ENCODE assay signal across 8 mouse cellular contexts in the genomic region with DNA sequence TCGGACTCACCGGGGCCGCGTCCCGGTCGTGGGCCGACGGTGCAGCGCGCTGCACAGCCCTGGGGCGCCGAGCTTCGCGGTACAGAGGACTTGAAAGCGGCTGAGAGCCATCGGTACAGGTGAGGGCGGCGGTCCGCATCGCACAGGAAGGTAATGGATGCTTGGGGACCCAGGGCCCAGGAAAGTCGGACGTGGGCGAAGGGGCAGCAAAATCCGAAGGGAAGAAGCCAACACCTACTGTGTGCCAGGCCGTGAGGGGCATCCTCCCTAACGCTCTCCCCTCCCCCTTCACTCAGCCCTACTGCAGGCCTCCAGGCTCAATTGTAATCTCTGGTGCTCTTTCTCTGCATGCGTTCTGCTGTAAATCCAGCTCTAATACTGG. TPM values are rescaled to one million over a fixed set of nuclear protein-coding genes. Genes with fewer than 3 reads are reported as not detected.
A peak's percentile ranks its signal among the peaks of the same experiment; 100 is the strongest.
DNase-seq lines count a peak whose midpoint lies in the region; ATAC-seq and TF ChIP-seq lines count a peak whose summit lies in the region.

No protein-coding gene starts in this region.

- TF ChIP-seq CTCF in intestine, postnatal 0 days (IDR thresholded peaks at IDR 0.05; ENCODE audit: low read depth): no peak; the same call in 1 of the 2 replicates

- under 1% methylated on average over 27 of the region's 27 CpGs for WGBS in heart, embryonic 12.5 days
- under 1% methylated on average over 27 of the region's 27 CpGs for WGBS in embryonic facial prominence, embryonic 11.5 days
- 0% methylated on average over 25 of the region's 27 CpGs for WGBS in intestine, postnatal 0 days
- WGBS in neural tube, embryonic 15.5 days: under 1% methylated on average over 27 of the region's 27 CpGs

- peak overlapping the region; percentile 97 for H3K27ac ChIP-seq in heart, embryonic 12.5 days (ENCODE audit: poor library complexity, severe bottlenecking)
- peak overlapping the region; percentile 95 for H3K27ac ChIP-seq in embryonic facial prominence, embryonic 11.5 days (replicated peaks; ENCODE audit: low read depth, low read length)
- peak overlapping the region; percentile 91 for H3K27ac ChIP-seq in intestine, postnatal 0 days (ENCODE audit: low read depth, low read length)
- H3K27ac ChIP-seq in neural tube, embryonic 15.5 days (replicated peaks): peak overlapping the region; percentile 97

- H3K4me3 ChIP-seq in heart, embryonic 12.5 days: peak overlapping the region; percentile 71
- peak overlapping the region; percentile 98 for H3K4me3 ChIP-seq in embryonic facial prominence, embryonic 11.5 days (ENCODE audit: low read depth, low read length)
- H3K4me3 ChIP-seq in intestine, postnatal 0 days (ENCODE audit: low read depth, low read length): peak overlapping the region; percentile 97
- peak overlapping the region; percentile 99 for H3K4me3 ChIP-seq in neural tube, embryonic 15.5 days (replicated peaks)

- H3K4me1 ChIP-seq in heart, embryonic 12.5 days (replicated peaks): peaks cover 32% of the 10 kb centered on the region
- peaks cover 5% of the 10 kb centered on the region; the same call in 1 of the 2 replicates for H3K4me1 ChIP-seq in embryonic facial prominence, embryonic 11.5 days (ENCODE audit: control insufficient read depth, insufficient read depth, low read length)
- H3K4me1 ChIP-seq in intestine, postnatal 0 days (replicated peaks; ENCODE audit: control insufficient read depth, insufficient read depth, low read length): 0 out of 2 replicates have a peak, but pooled peaks cover 5% of the 10 kb centered on the region
- peaks cover 48% of the 10 kb centered on the region for H3K4me1 ChIP-seq in neural tube, embryonic 15.5 days

- H3K9me3 ChIP-seq in heart, embryonic 12.5 days (replicated peaks): no peaks in the 10 kb centered on the region
- no peaks in the 10 kb centered on the region for H3K9me3 ChIP-seq in embryonic facial prominence, embryonic 11.5 days (replicated peaks; ENCODE audit: control insufficient read depth, low read length)
- no peaks in the 10 kb centered on the region for H3K9me3 ChIP-seq in intestine, postnatal 0 days (ENCODE audit: control insufficient read depth)
- no peaks in the 10 kb centered on the region for H3K9me3 ChIP-seq in neural tube, embryonic 15.5 days (replicated peaks)

- H3K9ac ChIP-seq in heart, embryonic 12.5 days: peak overlapping the region; percentile 90
- peak overlapping the region; percentile 99 for H3K9ac ChIP-seq in embryonic facial prominence, embryonic 11.5 days (replicated peaks; ENCODE audit: low read length)
- peak overlapping the region; percentile 79 for H3K9ac ChIP-seq in intestine, postnatal 0 days (ENCODE audit: low read depth, low read length)
- H3K9ac ChIP-seq in neural tube, embryonic 15.5 days (replicated peaks): peak overlapping the region; percentile 98

- H3K27me3 ChIP-seq in heart, embryonic 12.5 days (replicated peaks): no peaks in the 10 kb centered on the region
- no peaks in the 10 kb centered on the region for H3K27me3 ChIP-seq in embryonic facial prominence, embryonic 11.5 days (ENCODE audit: control insufficient read depth, insufficient read depth, low read length)
- no peaks in the 10 kb centered on the region for H3K27me3 ChIP-seq in intestine, postnatal 0 days (replicated peaks; ENCODE audit: control insufficient read depth, insufficient read depth, low read length)
- no peaks in the 10 kb centered on the region for H3K27me3 ChIP-seq in neural tube, embryonic 15.5 days (replicated peaks)

- peaks cover 55% of the 10 kb centered on the region for H3K36me3 ChIP-seq in heart, embryonic 12.5 days
- H3K36me3 ChIP-seq in embryonic facial prominence, embryonic 11.5 days (replicated peaks; ENCODE audit: control insufficient read depth, insufficient read depth, low read depth, low read length): peaks cover 25% of the 10 kb centered on the region
- H3K36me3 ChIP-seq in intestine, postnatal 0 days (ENCODE audit: control insufficient read depth, insufficient read depth): peaks cover 28% of the 10 kb centered on the region
- H3K36me3 ChIP-seq in neural tube, embryonic 15.5 days: peaks cover 34% of the 10 kb centered on the region

- no peak for DNase-seq in heart, postnatal 36 days
- peak; percentile 67 for DNase-seq in embryonic facial prominence, embryonic 11.5 days (ENCODE audit: low spot score)
- DNase-seq in layer of hippocampus, postnatal 10 days (ENCODE audit: low spot score in 2 of 2): no peak
- DNase-seq in left cerebral cortex, postnatal 14 days (ENCODE audit: low spot score in 2 of 2): no peak

- intact Hi-C loops in heart, postnatal 36 days (cut with DNase I): no loop called here
- intact Hi-C loops in left cerebral cortex, postnatal 14 days (cut with DNase I): no loop called here

- peak overlapping the region; percentile 76 for H3K4me2 ChIP-seq in heart, embryonic 12.5 days
- peak overlapping the region; percentile 61 for H3K4me2 ChIP-seq in embryonic facial prominence, embryonic 11.5 days (ENCODE audit: low read depth, low read length)
- peak overlapping the region; percentile 86 for H3K4me2 ChIP-seq in intestine, postnatal 0 days (replicated peaks; ENCODE audit: low read depth)
- H3K4me2 ChIP-seq in neural tube, embryonic 15.5 days: peak overlapping the region; percentile 71

- ATAC-seq in heart, embryonic 12.5 days (ENCODE audit: insufficient number of reproducible peaks, low FRiP score): peak; percentile 52
- peak; percentile 7 for ATAC-seq in CD4-positive, CD25-positive, alpha-beta regulatory T cell, adult 4 months
- peak; percentile 37 for ATAC-seq in embryonic facial prominence, embryonic 11.5 days (replicated peaks; ENCODE audit: insufficient number of reproducible peaks, low FRiP score, low TSS enrichment, low read depth)
- ATAC-seq in intestine, postnatal 0 days: peak; percentile 12
- ATAC-seq in neural tube, embryonic 15.5 days (ENCODE audit: low FRiP score): peak; percentile 46

RNA-seq across cellular contexts. Expression of gene Sept1, which starts 0.4 kb away (rescaled TPM):
- polyA plus RNA-seq in heart, embryonic 12.5 days (2016; fragmentation: Nextera tagmentation; extraction: Ambion mirVana): 22.1 and 28.2 TPM in 2 replicates
- total RNA-seq in heart, postnatal 36 days (2021): 1 to 10 TPM; 2.8 TPM
- polyA plus RNA-seq in CD4-positive, CD25-positive, alpha-beta regulatory T cell, adult 4 months (2017; shearing (Covaris generic)): 100 to 1,000 TPM; 819 to 912 TPM
- 21.0 and 24.6 TPM in 2 replicates for polyA plus RNA-seq in embryonic facial prominence, embryonic 11.5 days (2014; fragmentation: Nextera tagmentation; extraction: Ambion mirVana)
- polyA plus RNA-seq in intestine, postnatal 0 days (2015; fragmentation: Nextera tagmentation; extraction: Ambion mirVana): 6.3 and 6.6 TPM in 2 replicates
- 15.8 and 40.6 TPM in 2 replicates for polyA plus RNA-seq in neural tube, embryonic 15.5 days (2015; fragmentation: Nextera tagmentation; extraction: Ambion mirVana)
- total RNA-seq in layer of hippocampus, postnatal 10 days (2021): 1 to 10 TPM; 5.5 to 5.9 TPM
- total RNA-seq in left cerebral cortex, postnatal 14 days (2021): 1 to 10 TPM; 5.9 to 6.3 TPM

RNA-seq across cellular contexts. Expression of gene Zfp553, which starts 0.5 kb away (rescaled TPM):
- 23.8 and 25.3 TPM in 2 replicates for polyA plus RNA-seq in heart, embryonic 12.5 days (2016; fragmentation: Nextera tagmentation; extraction: Ambion mirVana)
- 1 to 10 TPM; 6.0 to 6.6 TPM for total RNA-seq in heart, postnatal 36 days (2021)
- 1 to 10 TPM; 6.6 to 7.9 TPM for polyA plus RNA-seq in CD4-positive, CD25-positive, alpha-beta regulatory T cell, adult 4 months (2017; shearing (Covaris generic))
- polyA plus RNA-seq in embryonic facial prominence, embryonic 11.5 days (2014; fragmentation: Nextera tagmentation; extraction: Ambion mirVana): 20.9 and 22.5 TPM in 2 replicates
- polyA plus RNA-seq in intestine, postnatal 0 days (2015; fragmentation: Nextera tagmentation; extraction: Ambion mirVana): 7.4 and 7.6 TPM in 2 replicates
- 47.5 and 48.8 TPM in 2 replicates for polyA plus RNA-seq in neural tube, embryonic 15.5 days (2015; fragmentation: Nextera tagmentation; extraction: Ambion mirVana)
- 10 to 100 TPM; 19.3 to 19.6 TPM for total RNA-seq in layer of hippocampus, postnatal 10 days (2021)
- total RNA-seq in left cerebral cortex, postnatal 14 days (2021): 10 to 100 TPM; 17.7 to 19.2 TPM

RNA-seq across cellular contexts. Expression of gene Zfp771, which starts 10.7 kb away (rescaled TPM):
- 32.7 and 34.4 TPM in 2 replicates for polyA plus RNA-seq in heart, embryonic 12.5 days (2016; fragmentation: Nextera tagmentation; extraction: Ambion mirVana)
- 10 to 100 TPM; 19.1 TPM for total RNA-seq in heart, postnatal 36 days (2021)
- polyA plus RNA-seq in CD4-positive, CD25-positive, alpha-beta regulatory T cell, adult 4 months (2017; shearing (Covaris generic)): 1 to 10 TPM; 1.3 to 1.6 TPM
- polyA plus RNA-seq in embryonic facial prominence, embryonic 11.5 days (2014; fragmentation: Nextera tagmentation; extraction: Ambion mirVana): 63.2 and 65.3 TPM in 2 replicates
- polyA plus RNA-seq in intestine, postnatal 0 days (2015; fragmentation: Nextera tagmentation; extraction: Ambion mirVana): 17.6 and 19.8 TPM in 2 replicates
- polyA plus RNA-seq in neural tube, embryonic 15.5 days (2015; fragmentation: Nextera tagmentation; extraction: Ambion mirVana): 72.3 and 83.5 TPM in 2 replicates
- total RNA-seq in layer of hippocampus, postnatal 10 days (2021): 10 to 100 TPM; 56.7 to 67.0 TPM
- 10 to 100 TPM; 62.0 to 63.9 TPM for total RNA-seq in left cerebral cortex, postnatal 14 days (2021)

RNA-seq across cellular contexts. Expression of gene Mylpf, which starts 24.7 kb away (rescaled TPM):
- polyA plus RNA-seq in heart, embryonic 12.5 days (2016; fragmentation: Nextera tagmentation; extraction: Ambion mirVana): 17.8 and 20.0 TPM in 2 replicates
- 1 to 10 TPM; 2.4 to 2.5 TPM for total RNA-seq in heart, postnatal 36 days (2021)
- 10 to 100 TPM; 25.4 to 31.5 TPM for polyA plus RNA-seq in CD4-positive, CD25-positive, alpha-beta regulatory T cell, adult 4 months (2017; shearing (Covaris generic))
- polyA plus RNA-seq in embryonic facial prominence, embryonic 11.5 days (2014; fragmentation: Nextera tagmentation; extraction: Ambion mirVana): 19.8 and 22.8 TPM in 2 replicates
- polyA plus RNA-seq in intestine, postnatal 0 days (2015; fragmentation: Nextera tagmentation; extraction: Ambion mirVana): 10.7 and 12.3 TPM in 2 replicates
- 42.1 and 72.2 TPM in 2 replicates for polyA plus RNA-seq in neural tube, embryonic 15.5 days (2015; fragmentation: Nextera tagmentation; extraction: Ambion mirVana)
- 1 to 10 TPM; 1.3 to 3.3 TPM for total RNA-seq in layer of hippocampus, postnatal 10 days (2021)
- 1 to 10 TPM; 1.7 to 4.2 TPM for total RNA-seq in left cerebral cortex, postnatal 14 days (2021)

RNA-seq across cellular contexts. Expression of gene Tbc1d10b, which starts 25.1 kb away (rescaled TPM):
- polyA plus RNA-seq in heart, embryonic 12.5 days (2016; fragmentation: Nextera tagmentation; extraction: Ambion mirVana): 29.2 and 32.3 TPM in 2 replicates
- total RNA-seq in heart, postnatal 36 days (2021): 10 to 100 TPM; 24.6 to 26.4 TPM
- 10 to 100 TPM; 12.5 to 18.4 TPM for polyA plus RNA-seq in CD4-positive, CD25-positive, alpha-beta regulatory T cell, adult 4 months (2017; shearing (Covaris generic))
- polyA plus RNA-seq in embryonic facial prominence, embryonic 11.5 days (2014; fragmentation: Nextera tagmentation; extraction: Ambion mirVana): 15.8 and 19.2 TPM in 2 replicates
- 15.0 and 17.1 TPM in 2 replicates for polyA plus RNA-seq in intestine, postnatal 0 days (2015; fragmentation: Nextera tagmentation; extraction: Ambion mirVana)
- 30.0 and 35.6 TPM in 2 replicates for polyA plus RNA-seq in neural tube, embryonic 15.5 days (2015; fragmentation: Nextera tagmentation; extraction: Ambion mirVana)
- total RNA-seq in layer of hippocampus, postnatal 10 days (2021): 10 to 100 TPM; 84.6 to 95.4 TPM
- 10 to 100 TPM; 82.8 to 83.9 TPM for total RNA-seq in left cerebral cortex, postnatal 14 days (2021)

Comparison
In these comparisons a context has a peak if more than half of its experiments do, and no peak if none do; other contexts are left out.
1. RNA of gene Sept1, which starts 0.4 kb away (polyA plus RNA-seq): 819 to 912 TPM in CD4-positive, CD25-positive, alpha-beta regulatory T cell, adult 4 months; 22.1 to 28.2 TPM in heart, embryonic 12.5 days, 21.0 to 24.6 TPM in embryonic facial prominence, embryonic 11.5 days, 15.8 to 40.6 TPM in neural tube, embryonic 15.5 days and 6.3 to 6.6 TPM in intestine, postnatal 0 days; every median in the first group is over 10 times any median in the second.
2. Peak in every context shown above with its lines, with median percentiles within 50 percentile points of each other: ATAC-seq, H3K27ac ChIP-seq, H3K4me2 ChIP-seq, H3K4me3 ChIP-seq and H3K9ac ChIP-seq.